Mouse (Mus musculus) urinary bladder, postnatal 25 days (tissue): ENCODE data around the gene Mllt1.
A peak's percentile ranks its signal among the peaks of the same experiment; 100 is the strongest.

ENCODE experiments used
- DNase-seq: peaks from one replicate; pipeline ENCODE4 v3.0.0; 2022; ENCODE audit warnings: low spot score

The Mllt1 gene

GRCm38 (mm10) chr17:56876981-56877380 lies 58.2 kb downstream of the Mllt1 start:
- no peak for DNase-seq

- no peak for DNase-seq
Measured at GRCm38 (mm10) chr17:56876465-56876864, 58.8 kb downstream of the Mllt1 start.

GRCm38 (mm10) chr17:56874936-56875651 lies 60.1 kb downstream of the Mllt1 start, which contains the start of gene 1700061G19Rik:
Gene 1700061G19Rik (plus strand): TSS chr17:56875477.
- no peak for DNase-seq

- DNase-seq, result no peak
Measured at GRCm38 (mm10) chr17:56874237-56874636, 61.0 kb downstream of the Mllt1 start, which contains the start of gene Acsbg2. Gene Acsbg2 (minus strand): TSS chr17:56874447.

GRCm38 (mm10) chr17:56872512-56872911 lies 62.7 kb downstream of the Mllt1 start:
- DNase-seq, result no peak

DNA sequence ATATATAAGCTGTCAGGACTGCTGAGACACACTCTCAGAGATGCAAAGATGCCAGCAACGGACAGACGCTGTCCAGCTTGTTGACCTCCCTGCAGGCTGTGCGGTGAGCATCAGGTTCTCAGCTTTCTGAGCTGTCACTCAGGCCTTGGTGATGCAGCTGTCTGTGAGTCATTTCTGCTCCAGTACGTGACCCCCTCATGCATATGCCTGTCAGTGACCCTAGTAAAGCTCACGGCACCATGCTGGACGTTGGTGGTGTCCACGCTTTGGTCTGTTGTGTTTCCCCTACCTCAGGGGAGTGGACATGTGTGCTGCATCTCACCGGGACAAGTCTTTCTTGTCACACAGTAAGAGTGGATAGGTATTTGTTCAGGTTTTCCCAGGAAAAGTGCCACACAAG lies 63.4 kb downstream of the Mllt1 start:
- DNase-seq, result no peak

DNA sequence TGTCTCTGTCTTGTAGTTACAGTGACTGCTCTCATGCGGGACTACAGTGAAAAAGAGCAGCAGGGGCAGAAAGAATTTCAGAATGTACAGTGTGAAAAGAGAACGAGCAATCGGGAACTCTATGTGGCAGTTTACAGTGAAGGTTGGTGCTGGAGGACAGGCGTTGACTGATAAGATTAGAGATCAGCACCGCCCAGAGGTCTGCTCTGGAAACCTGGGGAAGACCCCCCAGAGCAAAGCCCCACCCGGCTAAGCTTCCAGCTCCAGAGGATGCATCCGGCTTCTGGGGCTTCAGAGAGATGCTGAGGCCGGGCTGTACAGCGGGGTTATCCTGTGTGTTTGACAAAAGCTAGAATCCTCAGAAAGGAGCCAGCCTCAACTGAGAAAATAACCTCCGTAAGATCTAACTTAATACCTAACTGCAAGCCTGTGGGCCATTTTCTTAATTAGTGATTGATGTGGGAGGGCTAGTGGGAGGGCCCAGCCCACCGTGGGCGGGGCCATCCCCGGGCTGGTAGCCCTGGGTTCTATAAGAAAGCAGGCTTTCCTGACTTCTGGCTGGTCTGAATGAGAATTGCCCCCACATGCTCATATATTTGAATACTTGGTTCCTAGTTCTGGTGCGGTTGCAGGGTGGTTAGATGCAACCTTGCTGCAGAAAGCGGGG lies 64.8 kb downstream of the Mllt1 start:
- DNase-seq, result no peak

DNA sequence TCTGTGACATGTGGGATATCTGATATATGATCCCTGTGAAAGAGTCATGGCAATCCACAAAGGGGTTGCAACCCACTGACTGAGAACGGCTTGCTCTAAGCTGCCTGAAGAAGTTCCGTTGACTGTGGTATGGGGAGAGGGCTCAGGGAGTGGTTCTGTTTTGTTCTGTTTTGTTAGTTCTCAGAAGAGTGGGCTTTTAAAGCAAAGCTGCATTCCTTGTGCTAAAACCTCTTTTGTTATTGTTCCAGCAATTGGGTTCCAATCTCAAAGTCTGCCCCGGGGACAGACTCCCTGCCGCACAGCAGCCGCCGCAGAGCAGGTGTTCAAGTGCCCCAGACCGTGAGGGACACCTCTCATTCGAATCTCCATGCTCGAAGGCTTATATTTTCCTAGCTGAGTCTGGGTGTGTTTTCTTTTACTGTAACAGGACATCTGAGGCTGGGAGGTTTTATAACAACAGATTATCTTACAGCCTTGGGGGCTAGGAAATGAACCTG lies 65.7 kb downstream of the Mllt1 start:
- no peak for DNase-seq

DNA sequence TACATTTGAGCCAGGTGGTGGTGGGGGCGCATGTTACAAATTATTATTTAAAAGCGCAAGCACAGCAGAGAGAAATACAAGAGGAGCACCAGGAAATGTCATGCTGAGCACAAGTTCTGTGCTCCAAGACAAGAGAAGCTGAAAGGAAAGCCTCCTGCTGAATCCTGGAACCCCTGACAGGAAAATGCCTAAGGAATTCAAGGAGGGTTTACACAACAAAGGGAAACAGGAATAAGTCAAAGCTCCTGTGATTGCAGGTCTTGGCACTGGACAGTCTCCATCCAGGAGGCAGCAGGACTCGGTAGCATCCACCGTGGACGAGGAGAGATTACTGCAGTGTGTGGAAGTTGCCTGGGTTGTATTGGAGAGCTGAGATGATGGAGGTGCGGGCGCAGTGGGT lies 69.1 kb downstream of the Mllt1 start:
- DNase-seq, result no peak

DNA sequence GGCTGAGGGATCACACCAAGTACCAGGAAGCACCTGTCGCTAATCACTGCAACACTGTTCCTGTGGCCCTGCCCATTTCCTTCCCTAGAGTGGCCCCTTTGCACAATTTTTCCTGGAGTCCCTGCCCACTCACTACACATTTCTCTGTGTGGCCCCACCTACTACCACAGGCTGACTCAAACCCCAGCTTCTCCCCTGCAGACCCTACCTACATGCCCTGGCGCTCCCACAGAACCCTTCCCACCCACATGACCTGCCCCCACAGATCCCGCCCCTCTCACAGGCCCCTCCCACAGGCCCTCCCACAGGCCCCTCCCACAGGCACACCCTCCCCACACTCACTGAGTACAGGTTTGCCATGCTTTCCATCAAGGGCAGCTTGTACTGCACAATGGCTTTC lies 74.0 kb downstream of the Mllt1 start:
- DNase-seq, result no peak

DNA sequence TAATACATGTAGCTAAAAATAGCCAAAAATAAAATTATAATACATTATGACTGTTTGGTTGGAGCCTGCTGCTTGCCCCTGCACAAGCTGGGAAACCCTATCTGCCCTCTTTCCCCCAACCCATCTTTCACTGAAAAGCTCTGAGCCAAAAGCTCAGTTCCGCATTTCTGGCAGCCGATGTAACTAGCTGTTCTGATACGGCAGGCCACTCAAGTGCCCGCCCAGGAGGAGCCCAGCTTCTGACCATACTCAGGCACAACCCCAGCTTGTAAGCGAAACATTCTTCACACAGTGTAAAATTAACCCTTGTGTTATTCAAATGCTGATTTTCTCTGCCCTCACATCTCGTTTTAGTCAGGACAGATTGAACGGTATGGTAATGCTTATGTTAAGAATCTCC lies 76.3 kb downstream of the Mllt1 start:
- no peak for DNase-seq

- DNase-seq, result peak; percentile 77
Measured at GRCm38 (mm10) chr17:56858216-56858615, 77.0 kb downstream of the Mllt1 start.

GRCm38 (mm10) chr17:56855421-56855820 lies 79.8 kb downstream of the Mllt1 start:
- DNase-seq, result no peak

DNA sequence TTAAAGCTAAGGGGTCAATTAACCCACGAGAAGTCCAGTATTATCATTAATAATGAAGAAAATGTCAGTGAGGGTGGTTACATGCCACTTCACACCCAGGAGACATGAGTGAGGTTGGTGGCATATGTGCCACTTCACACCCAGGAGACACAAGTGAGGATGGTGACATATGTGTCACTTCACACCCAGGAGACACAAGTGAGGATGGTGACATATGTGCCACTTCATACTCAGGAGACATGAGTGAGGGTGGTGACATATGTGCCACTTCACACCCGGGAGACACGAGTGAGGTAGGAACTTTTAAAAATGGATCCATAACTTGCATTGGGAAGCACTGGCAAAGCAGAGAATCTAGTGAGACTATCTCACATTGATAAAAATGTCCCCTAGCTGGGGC lies 84.0 kb downstream of the Mllt1 start:
- DNase-seq, result no peak

DNA sequence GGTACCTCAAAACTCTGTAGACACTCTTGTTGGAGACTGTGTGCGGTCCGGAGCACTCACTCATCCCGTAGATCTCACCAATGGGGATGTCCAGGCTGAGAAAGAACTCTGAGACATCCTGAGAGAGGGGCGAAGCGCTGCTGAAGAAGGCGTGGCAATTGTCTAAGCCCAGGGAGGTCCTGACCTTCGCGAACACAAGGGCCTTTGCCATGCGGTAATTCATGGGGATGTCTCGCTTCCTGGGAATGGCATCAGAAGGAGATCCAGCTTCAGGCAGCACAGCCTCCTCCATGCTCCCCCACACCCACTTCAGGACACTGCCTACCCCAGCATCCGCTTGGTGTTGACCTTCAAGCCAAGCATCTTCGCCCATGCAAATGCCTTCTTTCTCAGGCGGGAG lies 85.5 kb downstream of the Mllt1 start:
- DNase-seq, result no peak

DNA sequence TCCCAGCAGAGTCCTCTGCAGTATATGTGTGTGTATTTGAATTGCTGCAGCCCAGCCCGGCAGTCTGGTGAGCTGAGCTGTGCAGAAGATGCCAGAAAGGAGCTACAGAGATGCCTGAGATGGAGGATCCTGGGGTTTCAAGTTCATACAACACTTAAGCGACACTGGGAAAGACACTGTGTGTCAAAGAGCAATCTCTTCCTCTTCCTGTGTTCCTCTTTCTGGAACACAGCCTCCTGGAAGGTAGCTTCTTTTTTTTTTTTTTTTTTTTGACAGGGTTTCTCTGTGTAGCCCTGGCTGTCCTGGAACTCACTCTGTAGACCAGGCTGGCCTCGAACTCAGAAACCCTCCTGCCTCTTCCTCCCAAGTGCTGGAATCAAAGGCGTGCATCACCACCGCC lies 86.4 kb downstream of the Mllt1 start:
- DNase-seq, result no peak

DNA sequence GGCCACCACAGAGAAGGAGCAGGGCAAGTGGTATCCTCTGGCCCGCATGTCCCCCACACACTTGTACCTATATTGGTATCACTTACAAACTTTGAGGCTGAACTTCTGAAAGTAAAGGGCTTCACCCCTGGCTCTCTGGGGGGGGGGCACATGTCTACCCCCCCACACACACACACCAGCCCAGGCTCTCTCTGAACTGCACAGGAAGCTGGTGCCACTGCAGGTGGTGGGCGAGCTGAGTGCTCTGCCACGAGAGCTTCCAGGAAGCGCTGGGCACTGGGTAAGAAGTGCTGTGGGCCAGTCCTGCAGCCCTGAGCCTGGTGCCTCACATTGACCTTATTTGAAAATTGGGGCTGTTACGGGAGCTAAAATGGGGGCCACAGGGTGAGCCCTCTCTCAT lies 91.5 kb downstream of the Mllt1 start:
- no peak for DNase-seq
